Mouse (Mus musculus) kidney, postnatal 0 days (tissue): ENCODE results near the gene Cavin2. TPM values are rescaled to one million over a fixed set of nuclear protein-coding genes. Genes with fewer than 3 reads are reported as not detected.

Experiments
- ATAC-seq: fragments of 200-750 bp; cut with Nextera tagmentation; replicated peaks from 2 replicates; pipeline ENCODE4 v1.8.0; 2017; ENCODE audit warnings: low read depth, moderate number of reproducible peaks, moderate TSS enrichment, moderate library complexity; ENCODE audit not compliant: low FRiP score
- DNase-seq: peaks from one replicate; pipeline ENCODE4 v3.0.0-alpha.2; 2016; ENCODE audit warnings: low spot score
- H3K27ac ChIP-seq: fragments of 300-500 bp; sonication (generic); 2 replicates; pipeline ENCODE4 v1.5.1; 2014; ENCODE audit warnings: mild to moderate bottlenecking
- H3K27me3 ChIP-seq: fragments of 300-500 bp; sonication (generic); 2 replicates; pipeline ENCODE4 v1.6.1; 2014; ENCODE audit warnings: low read length, mixed read lengths; ENCODE audit not compliant: insufficient read depth
- H3K36me3 ChIP-seq: fragments of 300-500 bp; sonication (generic); 2 replicates; pipeline ENCODE4 v1.6.1; 2014; ENCODE audit warnings: low read length, mixed read lengths; ENCODE audit not compliant: insufficient read depth
- H3K4me1 ChIP-seq: fragments of 300-500 bp; sonication (generic); replicated peaks from 2 replicates; pipeline ENCODE4 v1.6.1; 2014; ENCODE audit warnings: antibody characterized with exemption, low read length, mixed read lengths; ENCODE audit not compliant: insufficient read depth
- H3K4me2 ChIP-seq: fragments of 300-500 bp; sonication (generic); 2 replicates; pipeline ENCODE4 v1.6.1; 2014; ENCODE audit warnings: mild to moderate bottlenecking, low read length, moderate library complexity, mixed read lengths
- H3K4me3 ChIP-seq: fragments of 300-500 bp; sonication (generic); replicated peaks from 2 replicates; pipeline ENCODE4 v1.5.1; 2014; ENCODE audit warnings: low read depth, low read length
- H3K9ac ChIP-seq: fragments of 300-500 bp; sonication (generic); 2 replicates; pipeline ENCODE4 v1.6.1; 2014; ENCODE audit warnings: low read depth, low read length
- H3K9me3 ChIP-seq: fragments of 300-500 bp; sonication (generic); replicated peaks from 2 replicates; pipeline ENCODE4 v1.6.1; 2016; ENCODE audit warnings: low read length, inconsistent platforms, mixed read lengths
- CTCF ChIP-seq: IDR thresholded peaks from 2 replicates; pipeline ENCODE4 v1.5.1; 2016; ENCODE audit warnings: antibody characterized with exemption, low read depth, mild to moderate bottlenecking, moderate library complexity
- WGBS: fragments of 180-500 bp; shearing (Covaris S2); extraction: QIAGEN DNeasy Blood & Tissue Kit; methylation state at CpG from one replicate; pipeline ENCODE4 v1.1.7; 2014; 5-methylcytosine and 5-hydroxymethylcytosine counted together
- polyA plus RNA-seq: library from polyadenylated mRNA; unstranded; fragments of >200 nt; fragmentation: Nextera tagmentation; extraction: Ambion mirVana; gene quantifications from 2 replicates; pipeline ENCODE4 v1.2.1, GENCODE M21; 2015

Gene Cavin2
- 30.8 and 32.1 TPM in 2 replicates for polyA plus RNA-seq

DNA sequence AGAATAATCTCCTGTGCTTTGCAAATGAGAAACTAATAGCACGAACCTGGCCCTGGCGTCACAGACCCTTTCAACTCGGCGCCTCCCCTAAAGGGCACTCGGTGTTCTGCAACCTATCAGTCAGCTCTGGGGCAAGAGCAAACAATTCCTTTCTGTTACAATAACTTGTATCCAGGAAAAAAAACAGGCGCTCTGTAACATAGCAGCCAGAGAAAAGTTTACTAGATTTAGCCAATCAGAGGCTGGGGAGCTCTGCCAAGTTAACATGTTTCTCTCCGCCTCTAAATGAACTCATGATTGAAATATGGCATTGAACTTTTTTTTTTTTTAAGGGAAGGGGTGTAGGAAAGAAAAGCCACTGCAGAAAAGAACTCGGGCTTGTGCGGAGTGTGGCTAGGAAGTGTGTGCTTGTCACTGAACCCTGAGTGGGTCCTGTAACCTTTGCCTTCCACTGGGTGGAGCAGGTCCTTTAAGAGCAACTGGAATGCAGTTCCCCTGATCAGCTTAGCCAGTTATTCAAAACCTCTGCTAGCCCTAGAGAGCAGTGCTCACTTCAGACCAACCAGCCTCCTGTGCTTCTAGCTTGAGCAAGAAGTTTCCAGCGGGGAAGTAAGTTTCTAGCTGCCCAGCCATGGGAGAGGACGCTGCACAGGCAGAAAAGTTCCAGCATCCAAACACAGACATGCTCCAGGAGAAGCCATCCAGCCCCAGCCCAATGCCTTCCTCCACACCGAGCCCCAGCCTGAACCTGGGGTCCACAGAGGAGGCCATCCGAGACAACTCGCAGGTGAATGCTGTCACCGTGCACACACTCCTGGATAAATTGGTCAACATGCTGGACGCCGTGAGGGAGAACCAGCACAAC lies at the start of gene Cavin2:
Gene Cavin2, plus strand, starts transcription at position 372 of the 865 bp plus-strand sequence.
- peak within 1 kb of the TSS; percentile 79 for H3K27ac ChIP-seq
- H3K9ac ChIP-seq, result peak within 1 kb of the TSS; percentile 47
- no peaks in the 10 kb centered on the region for H3K9me3 ChIP-seq
- no peaks in the 10 kb centered on the region for H3K36me3 ChIP-seq
- peaks cover 8% of the 10 kb centered on the region; the same call in 1 of the 2 replicates for H3K4me1 ChIP-seq
- ATAC-seq, result peak; percentile 72
- TF ChIP-seq CTCF, result peak; percentile 32; the same call in 1 of the 2 replicates
- no peaks in the 10 kb centered on the region for H3K27me3 ChIP-seq
- peak within 1 kb of the TSS; percentile 51 for H3K4me2 ChIP-seq
- peak; percentile 88 for DNase-seq
- 30% methylated on average over 17 of the region's 17 CpGs for WGBS
- H3K4me3 ChIP-seq, result peak within 1 kb of the TSS; percentile 24

GRCm38 (mm10) chr1:51241311-51241986 lies 47.5 kb upstream of the Cavin2 start:
- ATAC-seq, result no peak
- Histone ChIP-seq H3K4me2 (no peak overlapping the region), H3K36me3 (no peaks in the 10 kb centered on the region), H3K27me3 (no peaks in the 10 kb centered on the region), H3K27ac (no peak overlapping the region), H3K4me3 (no peak overlapping the region), H3K9me3 (no peaks in the 10 kb centered on the region), H3K9ac (no peak overlapping the region), H3K4me1 (peaks cover 3% of the 10 kb centered on the region; the same call in 1 of the 2 replicates)
- TF ChIP-seq CTCF, result no peak
- 19% methylated on average over 3 of the region's 3 CpGs for WGBS
- peak; percentile 70 for DNase-seq

DNA sequence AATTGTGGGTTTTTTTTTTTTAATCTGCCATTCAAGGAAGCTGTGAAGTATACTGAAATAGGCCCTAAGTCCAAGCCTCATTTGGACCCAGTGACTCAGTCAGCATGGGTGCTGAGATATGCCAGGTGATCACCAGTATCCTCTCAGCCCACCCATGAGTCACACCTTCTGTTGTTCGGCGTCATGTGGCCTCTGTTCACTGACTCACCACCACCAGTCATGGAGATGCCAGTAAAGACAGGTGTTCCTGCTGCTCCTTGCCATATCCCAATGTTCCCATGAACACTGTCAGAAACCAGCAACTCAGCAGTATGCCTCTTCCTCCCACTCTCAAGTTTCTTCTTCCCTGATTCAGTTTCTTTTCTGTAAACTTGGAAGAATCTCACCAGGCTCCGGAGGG lies 45.6 kb upstream of the Cavin2 start:
- H3K4me1 ChIP-seq, result peaks cover 3% of the 10 kb centered on the region; the same call in 1 of the 2 replicates
- no peak overlapping the region for H3K9ac ChIP-seq
- ATAC-seq (no peak), DNase-seq (no peak)
- no peak overlapping the region for H3K4me3 ChIP-seq
- WGBS, result 76% methylated on average over 3 of the region's 3 CpGs
- H3K9me3 ChIP-seq, result no peaks in the 10 kb centered on the region
- no peaks in the 10 kb centered on the region for H3K36me3 ChIP-seq
- H3K27me3 ChIP-seq, result no peaks in the 10 kb centered on the region
- no peak overlapping the region for H3K27ac ChIP-seq
- no peak for TF ChIP-seq CTCF
- H3K4me2 ChIP-seq, result no peak overlapping the region

DNA sequence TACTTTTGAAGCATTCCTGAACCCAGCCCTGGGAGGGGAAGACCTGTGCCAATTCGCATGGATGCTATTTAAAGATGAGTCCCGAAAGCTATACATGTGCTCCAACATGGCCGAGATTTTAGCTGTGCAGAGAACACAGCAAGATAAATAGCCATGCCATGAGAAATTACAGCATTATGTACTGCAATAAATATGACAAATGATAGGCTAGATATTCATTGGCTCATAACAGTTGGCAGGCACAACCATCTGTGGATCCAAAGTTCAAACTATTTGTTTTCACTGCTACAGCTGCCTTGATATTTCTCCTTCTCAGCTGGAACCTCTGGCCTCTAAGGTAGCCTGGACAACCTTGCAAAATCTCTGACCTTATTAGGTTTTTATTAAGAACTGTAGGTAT lies 45.1 kb upstream of the Cavin2 start:
- DNase-seq, result peak; percentile 15

DNA sequence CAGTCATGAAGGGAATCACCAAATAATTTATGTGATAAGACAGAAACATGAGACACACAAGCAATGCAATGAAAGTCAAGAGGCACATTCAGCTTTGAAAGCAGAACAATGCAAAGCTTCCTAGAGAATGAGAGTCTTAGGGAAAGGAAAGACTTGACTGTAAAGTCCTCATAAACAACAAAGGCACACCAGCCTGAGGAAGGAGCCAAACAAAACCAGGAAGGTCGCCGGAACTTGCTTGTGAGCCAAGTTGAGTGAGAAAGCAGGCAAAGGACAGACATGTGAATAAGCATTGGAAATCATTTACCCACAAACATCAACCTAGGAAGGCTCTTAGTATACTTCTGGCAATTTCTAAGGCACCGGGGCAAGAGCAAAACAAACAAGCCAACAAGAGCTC lies 43.5 kb upstream of the Cavin2 start:
- Histone ChIP-seq H3K4me2 (no peak overlapping the region), H3K9ac (no peak overlapping the region), H3K27me3 (no peaks in the 10 kb centered on the region), H3K9me3 (no peaks in the 10 kb centered on the region), H3K4me1 (peaks cover 3% of the 10 kb centered on the region; the same call in 1 of the 2 replicates), H3K27ac (no peak overlapping the region), H3K4me3 (no peak overlapping the region), H3K36me3 (no peaks in the 10 kb centered on the region)
- WGBS, result 18% methylated on average over 3 of the region's 3 CpGs
- DNase-seq (peak; percentile 59), ATAC-seq (no peak)
- TF ChIP-seq CTCF, result no peak

More for the DNA sequence above, 45.1 kb upstream of the Cavin2 start:
- no peak for TF ChIP-seq CTCF
- H3K27ac ChIP-seq, result no peak overlapping the region
- no peaks in the 10 kb centered on the region for H3K36me3 ChIP-seq
- no peaks in the 10 kb centered on the region for H3K27me3 ChIP-seq
- H3K4me3 ChIP-seq, result no peak overlapping the region
- H3K4me1 ChIP-seq, result peaks cover 3% of the 10 kb centered on the region; the same call in 1 of the 2 replicates
- no peak overlapping the region for H3K4me2 ChIP-seq
- H3K9me3 ChIP-seq, result no peaks in the 10 kb centered on the region
- 70% methylated on average over 3 of the region's 3 CpGs for WGBS
- H3K9ac ChIP-seq, result no peak overlapping the region
- ATAC-seq, result no peak

DNA sequence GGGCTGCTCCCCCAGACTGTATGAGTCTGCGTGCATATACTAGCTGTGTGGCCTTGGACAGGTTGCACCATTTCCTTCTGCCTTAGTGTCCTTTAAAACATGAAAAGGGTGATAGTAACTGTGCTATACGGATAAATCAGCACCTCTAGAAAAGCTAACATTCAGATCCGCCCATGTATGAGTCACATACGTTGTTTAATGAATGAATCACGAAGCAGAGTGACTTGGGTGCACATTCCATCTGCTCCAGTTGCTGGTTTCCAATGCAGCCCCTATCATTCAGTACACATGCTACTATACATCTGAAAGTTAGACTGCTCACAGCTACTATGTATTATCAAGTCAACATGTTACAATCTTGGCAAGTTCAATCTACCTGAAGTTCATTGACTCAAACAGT lies 38.6 kb upstream of the Cavin2 start:
- no peak overlapping the region for H3K27ac ChIP-seq
- no peak for TF ChIP-seq CTCF
- DNase-seq (no peak), ATAC-seq (no peak)
- H3K4me1 ChIP-seq, result no peaks in the 10 kb centered on the region; the same call in 1 of the 2 replicates
- no peak overlapping the region for H3K4me3 ChIP-seq
- no peaks in the 10 kb centered on the region for H3K27me3 ChIP-seq
- H3K4me2 ChIP-seq, result no peak overlapping the region
- no peaks in the 10 kb centered on the region for H3K9me3 ChIP-seq
- no peak overlapping the region for H3K9ac ChIP-seq
- 74% methylated on average over 5 of the region's 5 CpGs for WGBS
- no peaks in the 10 kb centered on the region for H3K36me3 ChIP-seq
